Mouse (Mus musculus) hindbrain, postnatal 0 days (tissue): ENCODE data around the gene Epb41l3. TPM values are rescaled to one million over a fixed set of nuclear protein-coding genes. Genes with fewer than 3 reads are reported as not detected.

Source experiments
- ATAC-seq: fragments of 200-750 bp; cut with Nextera tagmentation; 2 replicates; pipeline ENCODE4 v1.8.0; 2017; ENCODE audit warnings: mild to moderate bottlenecking, moderate TSS enrichment, moderate library complexity
- DNase-seq: peaks from one replicate; pipeline ENCODE4 v3.0.0-alpha.2; 2015; ENCODE audit warnings: low spot score
- H3K27ac ChIP-seq: fragments of 300-500 bp; sonication (generic); 2 replicates; pipeline ENCODE4 v1.5.1; 2014; ENCODE audit warnings: mild to moderate bottlenecking
- H3K27me3 ChIP-seq: fragments of 300-500 bp; sonication (generic); 2 replicates; pipeline ENCODE4 v1.6.1; 2014; ENCODE audit warnings: low read length, mixed read lengths; ENCODE audit not compliant: insufficient read depth
- H3K36me3 ChIP-seq: fragments of 300-500 bp; sonication (generic); 2 replicates; pipeline ENCODE4 v1.6.1; 2014; ENCODE audit warnings: low read length, mixed read lengths; ENCODE audit not compliant: insufficient read depth
- H3K4me1 ChIP-seq: fragments of 300-500 bp; sonication (generic); 2 replicates; pipeline ENCODE4 v1.6.1; 2014; ENCODE audit warnings: antibody characterized with exemption, low read length, mixed read lengths; ENCODE audit not compliant: insufficient read depth
- H3K4me2 ChIP-seq: fragments of 300-500 bp; sonication (generic); 2 replicates; pipeline ENCODE4 v1.6.1; 2014; ENCODE audit warnings: low read depth, mild to moderate bottlenecking, low read length, moderate library complexity, mixed read lengths
- H3K4me3 ChIP-seq: fragments of 300-500 bp; sonication (generic); 2 replicates; pipeline ENCODE4 v1.5.1; 2014; ENCODE audit warnings: low read length
- H3K9ac ChIP-seq: fragments of 300-500 bp; sonication (generic); replicated peaks from 2 replicates; pipeline ENCODE4 v1.6.1; 2014; ENCODE audit warnings: mild to moderate bottlenecking, low read length, moderate library complexity, mixed read lengths
- H3K9me3 ChIP-seq: fragments of 300-500 bp; sonication (generic); 2 replicates; pipeline ENCODE4 v1.6.1; 2016; ENCODE audit warnings: low read length, mixed read lengths
- CTCF ChIP-seq: IDR thresholded peaks from 2 replicates; pipeline ENCODE4 v1.5.1; 2016; ENCODE audit warnings: antibody characterized with exemption, control low read depth, low read depth
- WGBS: fragments of 180-500 bp; shearing (Covaris S2); extraction: QIAGEN DNeasy Blood & Tissue Kit; methylation state at CpG from one replicate; pipeline ENCODE4 v1.1.7; 2014; 5-methylcytosine and 5-hydroxymethylcytosine counted together
- polyA plus RNA-seq: library from polyadenylated mRNA; unstranded; fragments of >200 nt; fragmentation: Nextera tagmentation; extraction: Ambion mirVana; gene quantifications from 2 replicates; pipeline ENCODE4 v1.2.1, GENCODE M21; 2015
- total RNA-seq: library from RNA; depleted of rRNA; stranded (reverse); fragments of >200 nt; gene quantifications from 2 replicates; pipeline ENCODE4 v1.2.3, GENCODE M21; 2014

Epb41l3 gene
- total and polyA plus RNA-seq, 2 experiments from 2014 or later: 105 to 107 TPM

GRCm38 (mm10) chr17:69207562-69208312 is 132.3 kb downstream of the Epb41l3 start:
- DNase-seq (peak; percentile 42), ATAC-seq (peak; percentile 70)
- no peak overlapping the region for H3K4me2 ChIP-seq
- H3K4me1 ChIP-seq: no peaks in the 10 kb centered on the region; the same call in 1 of the 2 replicates
- H3K27ac ChIP-seq: no peak overlapping the region
- H3K4me3 ChIP-seq: no peak overlapping the region
- H3K9ac ChIP-seq: no peak overlapping the region
- 29% methylated on average over 15 of the region's 15 CpGs for WGBS
- no peaks in the 10 kb centered on the region for H3K36me3 ChIP-seq
- TF ChIP-seq CTCF: no peak
- H3K27me3 ChIP-seq: no peaks in the 10 kb centered on the region
- 0 out of 2 replicates have a peak, but pooled peaks cover 2% of the 10 kb centered on the region for H3K9me3 ChIP-seq

GRCm38 (mm10) chr17:69211065-69211464 is 135.6 kb downstream of the Epb41l3 start:
- no peak overlapping the region for H3K4me2 ChIP-seq
- no peak for ATAC-seq
- TF ChIP-seq CTCF: no peak
- 0 out of 2 replicates have a peak, but pooled peaks cover 3% of the 10 kb centered on the region for H3K36me3 ChIP-seq
- H3K4me1 ChIP-seq: no peaks in the 10 kb centered on the region; the same call in 1 of the 2 replicates
- no peaks in the 10 kb centered on the region for H3K27me3 ChIP-seq
- H3K27ac ChIP-seq: no peak overlapping the region
- no peak for DNase-seq
- no peak overlapping the region for H3K4me3 ChIP-seq
- H3K9ac ChIP-seq: no peak overlapping the region
- 0 out of 2 replicates have a peak, but pooled peaks cover 2% of the 10 kb centered on the region for H3K9me3 ChIP-seq

GRCm38 (mm10) chr17:69216120-69216519 is 140.6 kb downstream of the Epb41l3 start:
- Histone ChIP-seq H3K4me2 (no peak overlapping the region), H3K4me3 (no peak overlapping the region), H3K36me3 (0 out of 2 replicates have a peak, but pooled peaks cover 3% of the 10 kb centered on the region), H3K4me1 (no peaks in the 10 kb centered on the region), H3K9me3 (0 out of 2 replicates have a peak, but pooled peaks cover under 1% of the 10 kb centered on the region), H3K9ac (no peak overlapping the region), H3K27ac (no peak overlapping the region), H3K27me3 (no peaks in the 10 kb centered on the region)
- ATAC-seq (no peak), DNase-seq (no peak)
- 95% methylated on average over 3 of the region's 3 CpGs for WGBS
- TF ChIP-seq CTCF: no peak

DNA sequence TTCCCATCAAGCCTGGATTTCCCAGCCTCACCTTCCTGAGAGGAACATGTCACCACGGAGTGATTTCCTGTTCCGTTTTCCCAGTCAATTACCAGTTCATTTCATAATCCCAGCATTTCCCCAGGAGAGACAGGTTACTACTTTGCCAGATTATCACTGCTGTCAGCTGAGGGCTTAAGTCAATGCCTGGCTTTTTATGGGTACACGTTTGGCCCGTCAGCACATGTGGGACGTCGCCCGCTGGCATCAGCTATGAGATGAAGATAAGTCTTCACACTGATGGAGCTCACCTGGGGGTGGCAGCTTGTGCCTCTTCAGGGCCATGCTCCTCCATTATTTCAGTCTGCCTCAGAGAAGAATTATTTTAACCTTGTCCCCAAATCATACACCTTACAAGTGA is 145.4 kb downstream of the Epb41l3 start:
- Histone ChIP-seq H3K4me1 (no peaks in the 10 kb centered on the region), H3K27ac (no peak overlapping the region), H3K4me2 (no peak overlapping the region), H3K9ac (no peak overlapping the region), H3K36me3 (no peaks in the 10 kb centered on the region), H3K27me3 (no peaks in the 10 kb centered on the region), H3K9me3 (no peaks in the 10 kb centered on the region), H3K4me3 (no peak overlapping the region)
- DNase-seq (no peak), ATAC-seq (no peak)
- 74% methylated on average over 7 of the region's 7 CpGs for WGBS
- TF ChIP-seq CTCF: no peak

DNA sequence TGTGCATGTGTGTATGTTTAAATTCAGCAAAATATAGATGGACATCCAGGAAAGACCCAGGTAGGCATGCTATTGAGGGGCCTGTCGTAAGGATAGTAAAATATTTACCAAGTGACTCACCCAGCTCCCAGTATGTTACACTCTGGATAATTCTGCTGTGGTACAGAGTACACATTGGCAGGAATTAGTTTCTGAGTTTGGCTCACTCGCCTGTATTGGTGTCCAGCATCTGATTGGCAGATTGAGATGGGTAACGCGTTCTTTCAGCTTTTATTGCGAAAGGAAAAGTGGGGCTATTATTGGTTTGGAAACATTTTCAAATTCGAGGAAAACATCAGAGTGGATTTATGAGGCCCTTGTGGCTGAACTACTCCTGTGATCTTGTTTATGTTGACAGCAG is 145.9 kb downstream of the Epb41l3 start:
- DNase-seq (no peak), ATAC-seq (no peak)
- no peaks in the 10 kb centered on the region for H3K27me3 ChIP-seq
- H3K9me3 ChIP-seq: no peaks in the 10 kb centered on the region
- 79% methylated on average over 6 of the region's 6 CpGs for WGBS
- no peak overlapping the region for H3K9ac ChIP-seq
- no peak overlapping the region for H3K4me3 ChIP-seq
- no peaks in the 10 kb centered on the region for H3K36me3 ChIP-seq
- no peak for TF ChIP-seq CTCF
- H3K27ac ChIP-seq: no peak overlapping the region
- no peaks in the 10 kb centered on the region for H3K4me1 ChIP-seq
- no peak overlapping the region for H3K4me2 ChIP-seq

DNA sequence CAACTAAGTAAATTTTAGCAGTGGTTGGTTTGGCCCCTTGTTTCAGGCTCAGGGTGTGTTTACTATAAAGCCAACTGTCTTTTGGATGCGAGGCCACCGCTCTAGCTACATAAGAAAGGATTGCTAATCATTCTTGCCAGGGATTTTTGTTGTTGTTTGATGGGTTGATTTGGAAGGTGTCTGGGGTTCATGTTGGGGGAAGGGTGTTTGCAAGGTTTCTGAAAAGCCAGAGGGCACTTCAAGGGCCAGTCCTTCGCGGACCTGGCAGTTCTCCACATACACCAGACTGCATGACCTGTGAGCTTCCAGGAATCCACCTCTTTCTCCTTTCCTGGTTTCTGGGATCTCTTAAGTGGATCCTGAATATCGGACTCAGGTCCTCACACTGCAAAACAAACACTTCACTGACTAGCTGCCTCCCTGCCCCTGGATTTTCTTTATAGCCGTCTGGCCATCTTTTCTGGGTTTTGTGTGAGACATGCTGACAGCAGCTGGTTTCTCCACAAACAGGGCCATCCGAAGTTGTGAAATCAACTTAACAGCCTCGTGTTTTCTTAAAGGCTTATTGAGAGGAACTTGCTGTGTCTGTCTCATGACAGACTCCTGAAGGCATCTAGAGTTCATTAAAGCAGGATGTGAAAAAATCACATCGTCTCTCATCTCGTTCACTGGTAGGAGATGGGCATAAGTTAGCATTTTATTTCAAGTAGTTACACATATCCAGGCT is 146.6 kb downstream of the Epb41l3 start:
- no peak for TF ChIP-seq CTCF
- H3K27me3 ChIP-seq: no peaks in the 10 kb centered on the region
- no peak for DNase-seq
- ATAC-seq: no peak
- H3K36me3 ChIP-seq: no peaks in the 10 kb centered on the region
- H3K4me2 ChIP-seq: no peak overlapping the region
- 43% methylated on average over 10 of the region's 10 CpGs for WGBS
- no peak overlapping the region for H3K27ac ChIP-seq
- H3K4me1 ChIP-seq: no peaks in the 10 kb centered on the region
- no peaks in the 10 kb centered on the region for H3K9me3 ChIP-seq
- no peak overlapping the region for H3K9ac ChIP-seq
- H3K4me3 ChIP-seq: no peak overlapping the region
